Mouse (Mus musculus) mature B cell (primary cell): Measurements from ENCODE around the gene Crebl2.

ENCODE experiments used
- in situ Hi-C: fragments of 300-500 bp; cut with MboI; formaldehyde crosslinking; loops from 2 replicates; pipeline ENCODE4 v1.14.3; 2019

Gene Crebl2

DNA sequence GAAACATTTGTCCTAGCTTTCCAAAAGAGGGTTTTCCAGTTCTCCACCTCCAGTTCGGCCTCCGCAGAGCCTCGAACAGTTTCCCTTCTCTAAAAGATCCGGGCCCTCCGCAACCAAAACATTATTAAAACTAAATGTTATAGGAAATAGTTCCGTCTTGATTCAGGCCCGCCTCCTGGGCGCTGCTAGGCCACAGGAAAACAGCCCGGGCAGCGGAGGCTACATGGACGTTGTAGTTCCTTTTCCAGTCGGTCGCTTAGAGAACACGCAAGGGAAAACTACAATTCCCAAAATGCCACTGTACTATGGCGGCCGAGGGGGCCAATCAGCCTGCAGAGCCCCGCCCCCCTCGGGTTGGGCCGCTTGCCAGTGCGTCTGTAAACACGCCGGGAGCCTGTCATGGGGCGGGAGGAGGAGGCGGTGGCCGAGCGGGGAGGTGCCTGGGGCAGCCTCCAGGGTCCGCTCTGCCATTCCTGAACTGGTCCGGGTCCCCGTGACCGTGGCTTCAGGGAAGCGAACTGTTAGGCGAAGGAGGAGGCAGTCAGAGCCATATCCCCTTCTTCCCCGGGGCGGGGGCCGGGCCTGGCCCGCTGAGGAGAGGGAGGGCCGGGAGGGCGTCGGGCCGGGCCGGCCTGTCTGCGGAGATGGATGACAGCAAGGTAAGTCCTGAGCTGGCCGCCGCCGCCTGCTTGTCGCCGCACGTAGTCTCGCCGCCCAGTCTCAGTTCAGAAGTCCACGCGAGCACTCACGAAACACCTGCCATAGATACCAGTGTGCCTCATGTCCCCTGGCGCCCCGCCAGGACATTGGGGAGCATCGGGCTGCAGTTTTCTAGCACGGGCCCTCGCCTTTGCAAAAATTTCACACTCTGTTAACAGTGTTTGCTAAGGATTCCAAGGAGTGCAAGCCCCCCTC lies at the start of gene Crebl2:
TSS of gene Crebl2 (plus strand) at position 369 of the 915 bp plus-strand sequence.
- in situ Hi-C loops, result no loop called here

DNA sequence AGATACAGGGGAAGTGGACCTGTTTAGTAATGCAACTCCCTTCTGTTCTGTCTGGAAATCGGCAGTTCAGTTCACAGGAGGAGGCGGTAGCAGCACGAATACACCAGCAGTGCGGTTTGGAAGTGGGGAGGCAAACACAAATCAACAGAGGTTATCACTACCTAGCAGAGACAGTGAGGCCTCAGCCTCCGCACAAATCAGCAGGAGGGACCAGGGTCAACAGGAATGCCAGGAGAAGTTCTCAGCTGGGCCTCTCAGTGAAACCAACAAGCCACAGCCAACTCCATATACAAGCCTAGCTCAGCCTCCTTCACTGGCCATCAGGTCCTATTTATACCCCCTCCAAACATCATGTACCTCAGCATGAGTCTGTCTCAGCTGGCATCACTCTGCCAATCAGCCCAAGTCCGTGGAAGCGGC lies 48.5 kb upstream of the Crebl2 start:
- in situ Hi-C loops, result no loop called here

DNA sequence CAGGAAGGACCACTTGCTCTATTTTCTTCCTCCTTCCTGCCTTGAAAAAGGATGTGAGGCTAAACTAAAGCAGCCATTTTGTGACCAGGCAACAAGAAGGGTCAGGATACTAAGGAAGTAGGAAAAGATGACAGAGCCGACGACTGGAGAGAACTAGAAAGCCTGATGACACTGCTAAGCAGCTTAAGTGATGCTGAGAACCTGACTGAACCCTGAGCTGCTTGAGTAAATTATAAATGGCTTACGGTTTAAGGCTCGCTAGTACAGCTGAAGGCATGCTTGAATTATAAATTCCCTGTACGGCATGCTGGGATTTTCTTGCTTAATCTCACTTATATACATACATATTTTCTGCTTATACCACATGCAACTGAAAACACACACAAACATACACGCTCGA lies 47.1 kb upstream of the Crebl2 start:
- in situ Hi-C loops, result no loop called here

DNA sequence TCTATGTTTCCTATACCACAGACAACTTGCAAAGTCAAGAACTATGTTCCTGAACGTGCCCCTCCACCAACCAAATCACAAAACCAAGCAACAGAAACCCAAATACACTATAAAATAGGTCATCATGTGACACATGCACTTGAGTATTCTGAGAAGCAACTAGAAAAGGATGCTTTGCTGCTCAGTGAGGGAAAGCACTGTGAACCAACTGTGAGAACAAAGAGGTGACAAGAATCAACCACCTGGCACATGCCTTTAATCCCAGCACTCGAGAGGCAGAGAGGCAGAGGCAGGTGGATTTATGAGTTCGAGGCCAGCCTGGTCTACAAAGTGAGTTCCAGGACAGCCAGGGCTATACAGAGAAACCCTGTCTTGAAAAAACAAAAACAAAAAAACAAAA lies 43.5 kb upstream of the Crebl2 start:
- in situ Hi-C loops, result no loop called here

DNA sequence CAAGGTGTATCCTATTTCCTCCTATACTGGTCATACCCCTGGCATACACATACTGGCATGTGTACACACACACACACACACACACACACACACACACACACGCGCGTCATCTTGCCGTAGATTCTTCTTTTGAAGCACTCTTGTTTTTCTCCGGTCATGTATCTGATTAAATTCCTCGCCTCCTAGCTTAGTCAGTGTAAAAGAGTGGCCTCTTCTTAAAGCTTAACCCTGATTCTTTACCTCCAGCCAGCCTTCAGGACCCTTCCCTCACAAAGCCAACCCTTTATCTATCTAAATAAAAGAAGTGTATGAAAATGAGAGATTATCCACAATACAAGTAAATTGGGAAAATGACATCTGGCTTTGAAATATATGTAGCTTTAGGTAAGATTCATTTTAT lies 40.9 kb upstream of the Crebl2 start:
- in situ Hi-C loops, result no loop called here

DNA sequence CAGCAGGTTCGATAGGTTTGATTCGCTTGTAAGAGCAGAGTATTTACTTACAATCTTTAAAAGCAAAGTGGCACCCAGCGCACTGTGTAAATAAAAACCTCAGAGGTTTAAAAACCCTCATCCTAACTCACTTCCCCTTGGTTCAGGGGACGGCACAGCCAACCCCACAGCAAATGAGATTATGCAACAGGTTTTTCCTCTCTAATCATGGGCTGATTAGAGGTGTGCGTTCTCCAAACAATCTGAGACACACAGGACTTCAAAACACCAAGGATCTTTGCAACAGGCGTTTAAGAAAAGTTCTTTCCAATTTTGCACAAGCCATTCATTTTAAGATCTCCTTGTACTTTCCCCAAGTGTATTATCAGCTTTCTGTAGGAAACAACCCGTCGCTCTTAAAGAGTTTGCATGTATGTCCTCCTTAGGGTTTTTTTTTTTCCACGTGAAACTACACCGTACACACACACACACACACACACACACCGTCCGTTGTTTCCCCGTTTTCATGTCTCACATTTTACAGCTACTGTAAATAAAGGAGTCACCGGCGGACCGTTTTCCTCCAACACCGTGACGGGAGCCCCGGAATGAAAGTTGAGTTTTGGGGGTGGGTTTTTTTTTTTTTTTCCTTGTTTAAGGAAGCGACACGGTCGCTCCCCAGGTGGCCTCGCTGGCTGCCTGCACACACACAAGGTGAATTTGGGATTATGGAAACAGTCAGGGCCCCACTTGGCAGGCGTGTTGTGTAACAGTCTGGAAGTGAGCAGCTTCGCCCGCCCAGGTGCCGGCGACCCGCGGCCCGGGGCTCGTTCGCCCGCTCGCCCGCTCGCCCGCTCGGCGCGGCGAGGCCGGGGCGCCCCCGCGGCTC lies 38.5 kb upstream of the Crebl2 start:
- in situ Hi-C loops, result no loop called here

DNA sequence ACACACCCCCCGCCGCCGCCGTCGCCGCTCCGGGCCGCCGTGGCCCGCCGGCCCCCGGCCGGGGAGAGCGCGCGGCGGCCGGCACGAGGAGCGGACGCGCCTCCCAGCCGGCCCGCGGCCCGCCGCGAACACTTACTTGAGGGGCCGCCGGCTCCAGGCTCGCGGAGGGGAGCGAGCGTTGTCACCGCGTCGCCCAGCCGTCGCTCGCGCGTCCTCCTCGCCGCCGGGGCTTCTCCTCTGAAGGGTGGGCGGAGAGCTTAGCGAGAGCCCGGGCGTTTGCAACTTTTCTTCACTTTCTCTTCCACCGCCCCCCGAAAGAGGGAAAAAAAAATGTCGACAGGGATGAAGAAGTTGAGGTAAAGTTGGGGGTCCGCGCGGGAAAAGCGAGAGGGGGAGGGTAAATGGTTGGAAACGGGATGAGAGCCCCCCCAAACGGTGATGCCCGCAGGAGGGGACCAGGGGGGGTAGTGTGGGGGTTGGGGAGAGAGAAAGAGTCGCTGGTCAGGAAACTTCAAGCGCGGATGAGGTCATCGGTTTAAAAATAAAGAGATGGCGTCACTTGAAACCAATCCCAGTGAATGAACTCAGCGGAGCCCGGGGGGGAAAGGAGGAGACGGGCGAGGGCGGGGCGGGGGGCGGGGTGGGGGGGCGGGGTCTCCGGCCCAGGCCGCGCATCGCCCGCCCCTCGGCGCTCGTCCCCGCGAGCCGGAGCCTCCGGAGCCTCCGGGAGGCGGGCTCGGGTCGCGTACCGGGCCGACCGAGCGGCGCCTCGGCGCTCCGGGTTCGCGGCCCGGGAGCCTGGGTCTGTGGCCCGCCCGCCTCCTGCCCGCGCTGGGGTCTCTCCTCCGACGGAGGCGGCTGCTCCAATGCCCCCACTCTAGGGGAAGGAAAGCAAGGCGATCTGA lies 37.6 kb upstream of the Crebl2 start, which contains the start of gene Dusp16:
TSS of gene Dusp16 (minus strand) at position 485 of the 905 bp plus-strand sequence.
- in situ Hi-C loops, result no loop called here

DNA sequence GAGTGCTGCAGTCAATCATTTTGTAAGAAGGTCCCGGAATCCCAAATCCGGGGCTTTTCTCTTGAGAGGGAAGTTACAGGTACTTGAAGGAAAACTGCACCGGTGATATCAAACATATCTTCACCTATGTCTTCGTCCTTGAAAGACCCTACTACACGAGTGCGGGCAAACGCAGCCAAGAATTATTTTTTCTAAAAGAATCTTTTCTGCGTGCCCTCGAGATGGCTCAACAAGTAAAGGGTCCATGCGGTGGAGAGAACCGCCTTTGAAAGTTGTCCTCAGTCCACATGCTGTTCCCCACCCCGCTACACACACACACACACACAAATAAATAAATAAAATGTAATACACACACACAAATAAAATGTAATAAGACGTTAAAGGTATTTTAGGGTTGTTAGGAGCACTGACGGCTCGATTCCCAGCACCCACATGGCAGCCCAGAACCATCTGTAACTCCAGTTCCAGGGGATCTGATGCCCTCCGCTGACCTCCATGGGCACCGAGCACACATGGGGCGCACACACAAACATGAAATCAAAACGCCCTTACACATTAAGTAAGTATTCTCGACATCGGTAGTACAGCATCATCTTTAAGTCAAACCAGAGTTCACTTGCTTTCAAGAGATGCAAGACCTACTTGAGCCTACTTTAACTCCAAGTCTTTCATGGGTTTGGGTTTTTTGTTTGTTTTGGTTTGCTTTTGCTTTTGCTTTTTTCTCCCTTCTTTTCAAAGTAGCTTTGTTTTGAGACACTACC lies 36.7 kb upstream of the Crebl2 start:
- in situ Hi-C loops, result no loop called here

DNA sequence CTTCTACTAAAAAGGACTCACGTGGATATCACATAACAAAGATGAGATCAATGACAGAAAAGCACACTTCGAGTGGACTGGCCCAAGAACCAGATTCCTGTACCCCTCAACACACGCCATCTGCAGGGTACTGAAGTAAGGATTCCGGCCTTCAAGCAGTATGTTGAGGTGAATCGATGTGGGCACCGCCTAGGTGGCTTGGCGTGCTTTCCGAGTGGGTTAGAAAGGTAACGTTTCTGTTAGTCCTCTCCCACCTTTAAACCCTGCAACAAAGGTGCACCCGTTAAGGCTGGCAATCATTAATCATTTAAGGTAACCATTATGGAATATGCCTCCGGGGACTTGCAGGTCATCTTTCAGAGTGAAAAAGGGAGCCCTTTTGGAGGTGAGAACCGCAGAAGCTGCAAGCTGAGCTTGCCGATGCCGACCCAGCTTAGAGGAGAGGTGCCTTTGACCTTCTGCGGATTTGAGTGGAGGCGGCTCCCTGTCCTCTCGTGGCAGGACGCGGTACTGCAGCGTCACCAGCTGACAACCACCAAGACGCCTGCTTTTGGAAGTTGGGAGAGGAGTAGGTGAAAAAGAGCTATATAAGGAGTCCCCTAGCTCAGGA lies 35.9 kb upstream of the Crebl2 start:
- in situ Hi-C loops, result no loop called here

DNA sequence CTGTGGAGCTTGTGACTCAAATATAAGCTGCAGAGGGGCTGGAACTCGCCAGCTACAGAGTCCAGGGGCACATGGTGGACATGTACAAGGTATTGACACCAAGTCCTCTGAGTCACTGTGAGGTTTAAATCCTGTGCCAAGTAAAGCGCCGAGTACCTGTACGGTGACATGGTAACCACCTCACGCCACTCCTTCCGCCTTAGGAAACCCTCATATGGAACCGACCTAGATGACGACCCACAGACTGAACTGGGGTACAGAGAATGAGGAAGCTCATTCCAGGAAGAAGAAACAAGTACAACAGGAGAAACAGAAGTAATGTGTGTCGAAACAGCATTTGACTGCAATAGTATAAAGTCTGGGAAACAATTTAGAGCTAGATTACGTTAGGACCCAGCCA lies 33.7 kb upstream of the Crebl2 start:
- in situ Hi-C loops, result no loop called here

DNA sequence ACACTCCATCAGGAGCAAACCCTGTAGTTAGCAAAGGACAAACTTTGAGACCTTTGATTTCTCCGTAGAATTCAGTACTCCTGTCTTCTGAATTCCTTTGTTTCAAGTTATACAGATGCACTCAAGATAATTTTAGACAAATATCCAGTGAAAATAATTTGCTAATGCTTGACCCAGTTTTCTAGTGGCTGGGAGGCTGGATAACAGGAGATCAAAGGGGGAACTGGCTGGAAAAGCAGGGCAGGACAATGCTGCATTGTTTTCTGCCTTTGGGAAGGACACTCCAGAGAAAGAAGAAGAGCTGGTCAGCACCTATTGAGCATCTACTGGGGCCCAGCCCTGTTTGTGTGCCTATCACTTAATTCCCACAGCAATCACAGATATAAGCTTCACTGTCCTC lies 28.5 kb upstream of the Crebl2 start:
- in situ Hi-C loops, result no loop called here

DNA sequence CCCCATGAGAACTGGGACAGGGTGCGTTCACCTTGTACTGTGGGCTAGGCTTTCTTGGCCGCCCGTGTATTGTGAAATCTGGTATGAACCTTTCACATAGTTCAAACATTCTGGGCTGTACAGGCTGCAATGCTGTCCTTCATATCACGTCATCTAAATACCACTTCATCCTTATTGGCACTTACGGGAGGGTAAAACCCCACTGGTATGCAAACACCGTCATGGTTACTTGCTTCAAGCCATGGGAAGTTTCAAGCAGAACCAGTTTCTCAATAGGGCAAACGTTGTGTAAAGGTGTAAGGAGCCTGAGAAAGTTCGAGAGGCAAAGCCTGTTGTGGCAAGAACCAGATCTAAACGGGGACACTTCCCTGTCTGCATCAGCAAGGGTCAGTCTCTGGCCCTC lies 27.3 kb upstream of the Crebl2 start:
- in situ Hi-C loops, result no loop called here

DNA sequence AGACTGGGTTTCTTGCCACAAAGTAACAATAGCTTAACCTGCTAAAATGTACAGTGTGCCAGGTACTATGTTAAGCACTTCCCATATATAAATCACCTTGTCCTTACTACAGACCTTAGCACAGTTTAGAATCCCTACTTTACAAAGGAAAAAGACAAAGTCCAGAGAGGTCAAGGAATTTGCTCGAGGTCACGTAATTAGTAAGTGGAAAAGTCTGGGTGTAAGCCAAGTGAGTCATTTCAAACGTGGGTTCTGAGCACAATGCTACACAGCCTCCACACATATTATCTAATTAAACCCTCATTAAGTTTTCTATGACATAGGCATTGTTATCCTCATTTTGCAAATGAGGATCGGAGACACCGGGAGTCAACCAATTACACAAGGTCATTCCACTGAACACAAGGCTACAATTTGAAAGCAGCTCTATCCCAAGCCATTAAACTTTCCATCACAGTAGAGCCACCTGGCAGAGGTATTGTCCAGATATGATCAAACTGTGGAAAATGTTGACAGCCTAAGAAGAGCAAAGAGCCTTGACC lies 25.1 kb upstream of the Crebl2 start:
- in situ Hi-C loops, result no loop called here

DNA sequence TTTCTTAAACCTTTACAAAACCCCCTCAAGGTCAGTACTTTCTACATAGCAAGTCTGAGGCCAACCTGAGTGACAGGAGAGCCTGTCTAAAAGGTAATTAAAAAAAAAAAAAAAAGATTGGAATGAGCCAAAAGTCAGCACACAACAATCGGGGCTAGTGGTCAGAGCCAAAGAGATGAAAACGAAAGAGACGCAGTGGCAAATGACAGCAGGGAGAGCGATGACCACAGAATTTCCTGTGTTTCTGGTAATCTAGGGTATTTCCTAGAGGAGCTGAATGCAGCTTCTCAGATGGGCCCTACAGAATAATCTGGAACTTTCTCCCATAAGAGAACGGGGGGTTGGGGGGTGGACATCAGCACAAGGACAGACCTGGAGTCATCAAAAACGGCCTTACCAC lies 23.8 kb upstream of the Crebl2 start:
- in situ Hi-C loops, result no loop called here

DNA sequence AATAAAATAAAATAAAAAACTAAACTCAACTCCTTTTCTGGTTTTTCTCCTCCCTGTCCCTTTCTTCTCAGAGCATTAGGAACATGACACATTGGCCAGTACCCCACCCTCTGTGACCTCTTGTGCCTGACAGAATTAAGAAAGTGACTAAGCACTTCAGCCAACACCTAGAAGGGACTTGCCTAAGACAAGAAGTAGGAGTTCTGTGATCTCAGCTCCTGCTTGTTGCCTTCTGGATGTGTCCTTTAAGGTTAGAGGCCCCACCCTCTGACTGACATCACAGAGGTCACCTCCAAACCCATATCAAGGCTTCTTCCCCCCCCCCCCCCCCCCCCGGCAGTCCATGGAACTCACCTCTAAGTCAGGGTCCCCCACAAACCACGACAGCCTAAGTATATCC lies 22.9 kb upstream of the Crebl2 start:
- in situ Hi-C loops, result no loop called here

DNA sequence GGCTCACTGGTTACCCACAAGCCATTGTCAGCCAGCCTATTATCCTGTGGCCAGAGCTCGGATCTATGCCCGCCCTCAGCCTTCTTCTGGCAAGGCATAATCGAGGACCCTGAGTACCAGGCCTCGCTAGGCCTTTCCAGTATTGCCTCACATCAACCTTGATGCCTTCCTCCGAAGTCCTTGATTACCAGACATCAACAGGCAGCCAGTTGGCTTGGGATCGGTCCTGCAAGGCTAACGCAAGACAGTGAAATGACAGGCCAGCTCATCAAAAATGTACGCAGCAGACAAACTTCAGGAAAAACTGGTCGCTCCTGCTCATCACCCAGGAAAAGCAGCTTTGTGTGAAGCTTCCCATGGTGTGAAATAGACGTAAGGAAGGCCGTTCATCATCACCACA lies 22.2 kb upstream of the Crebl2 start:
- in situ Hi-C loops, result no loop called here

DNA sequence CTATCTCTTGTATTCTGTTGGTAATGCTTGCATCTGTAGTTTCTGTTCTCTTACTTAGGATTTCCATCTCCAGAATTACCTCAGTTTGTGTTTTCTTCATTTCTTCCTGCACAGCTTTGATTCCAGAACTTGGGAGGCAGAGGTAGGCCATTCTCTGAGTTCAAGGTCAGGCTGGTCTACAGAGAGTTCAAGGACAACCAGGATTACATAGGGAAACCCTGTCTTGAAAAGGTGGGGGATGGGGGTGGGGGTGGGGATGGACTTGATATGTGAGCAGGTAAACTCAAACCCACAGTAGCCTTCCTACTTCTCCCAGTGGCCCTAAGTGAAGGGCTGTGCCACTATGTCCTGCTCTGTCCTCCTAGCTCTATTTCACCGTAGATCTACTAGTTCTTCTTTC lies 16.9 kb upstream of the Crebl2 start:
- in situ Hi-C loops, result no loop called here

DNA sequence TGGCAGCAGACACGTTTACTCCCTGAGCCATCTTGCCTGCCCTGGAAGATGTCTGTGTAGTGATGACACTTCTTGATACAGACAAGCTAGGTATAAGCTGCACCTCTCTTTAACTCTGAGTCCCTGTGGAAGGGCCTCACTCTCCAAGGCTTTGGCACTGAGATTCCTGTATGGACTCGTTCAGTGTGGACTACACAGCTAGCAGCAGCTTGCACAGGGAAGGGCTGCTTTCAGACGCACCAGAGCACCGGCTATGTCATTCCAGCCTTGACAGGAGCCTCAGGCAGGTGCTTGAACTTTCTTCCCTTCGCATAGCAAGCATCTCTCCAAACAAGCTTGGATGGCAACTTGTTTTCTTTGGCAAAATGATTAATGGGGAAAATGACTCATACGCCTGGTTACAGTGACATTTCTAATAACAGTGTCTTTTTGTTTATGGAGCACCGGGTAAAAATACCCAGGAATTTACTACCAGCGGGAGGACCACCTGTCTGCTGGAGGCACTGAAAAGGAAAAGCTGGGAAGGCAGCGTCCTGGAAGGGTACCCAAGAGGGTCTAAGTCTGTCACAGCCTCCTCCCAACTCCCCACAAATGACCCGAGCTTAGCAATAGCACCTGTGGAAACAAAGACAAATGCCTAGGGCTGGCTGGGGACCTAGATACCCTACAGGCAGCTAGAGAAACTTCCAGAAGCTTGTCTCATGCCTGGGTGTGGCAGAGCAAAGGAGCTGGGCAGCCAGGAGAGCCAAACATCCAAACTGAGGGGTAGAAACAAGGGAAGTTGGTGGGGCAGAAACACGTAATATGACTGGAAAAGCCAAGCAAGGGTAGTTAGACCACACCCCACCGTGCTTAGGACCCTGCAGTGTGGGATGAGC lies 12.7 kb upstream of the Crebl2 start:
- in situ Hi-C loops, result no loop called here

DNA sequence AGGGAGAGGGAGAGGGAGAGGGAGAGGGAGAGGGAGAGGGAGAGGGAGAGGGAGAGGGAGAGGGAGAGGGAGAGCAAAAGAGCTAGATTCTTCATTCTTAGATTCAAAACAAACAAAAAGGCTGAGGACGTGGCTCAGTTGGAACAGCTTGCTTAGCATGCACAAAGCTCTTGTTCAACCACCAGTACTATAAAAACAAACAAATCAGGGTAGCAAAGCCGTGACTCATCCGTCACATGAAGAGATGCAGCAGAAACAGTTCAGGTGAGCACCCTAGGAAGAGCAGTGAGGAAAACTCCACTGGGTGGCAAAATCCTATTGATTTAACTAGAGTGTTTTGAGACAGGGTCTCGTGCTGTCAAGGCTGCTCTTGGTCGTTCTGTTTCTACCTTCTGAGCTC lies 10.2 kb upstream of the Crebl2 start:
- in situ Hi-C loops, result no loop called here
